Mouse (Mus musculus): ENCODE results near the gene Irf6. TPM values are rescaled to one million over a fixed set of nuclear protein-coding genes. Genes with fewer than 3 reads are reported as not detected.

Gene Irf6
- polyA plus RNA-seq, 1 experiment, result 1.2 TPM

- DNase-seq (ENCODE audit: low read depth), result no peak
Observed at GRCm38 (mm10) chr1:193133726-193134125, 19.2 kb upstream of the Irf6 start.

GRCm38 (mm10) chr1:193138087-193138486 lies 14.8 kb upstream of the Irf6 start:
- DNase-seq (ENCODE audit: low read depth), result no peak
- TF ChIP-seq POLR2A (IDR thresholded peaks at IDR 0.05; ENCODE audit: borderline replicate concordance, extremely low read depth, insufficient read depth, insufficient read length, poor library complexity, severe bottlenecking), result no peak
- no peak for TF ChIP-seq CTCF (IDR thresholded peaks at IDR 0.05; ENCODE audit: borderline replicate concordance, extremely low read depth, insufficient read depth, insufficient read length)

More at GRCm38 (mm10) chr1:193133726-193134125, 19.2 kb upstream of the Irf6 start:
- TF ChIP-seq POLR2A (IDR thresholded peaks at IDR 0.05; ENCODE audit: borderline replicate concordance, extremely low read depth, insufficient read depth, insufficient read length, poor library complexity, severe bottlenecking) (no peak), CTCF (IDR thresholded peaks at IDR 0.05; ENCODE audit: borderline replicate concordance, extremely low read depth, insufficient read depth, insufficient read length) (peak; percentile 15; the same call in 1 of the 2 replicates)

- DNase-seq (ENCODE audit: low read depth), result no peak
- no peak for TF ChIP-seq CTCF (IDR thresholded peaks at IDR 0.05; ENCODE audit: borderline replicate concordance, extremely low read depth, insufficient read depth, insufficient read length)
- no peak for TF ChIP-seq POLR2A (IDR thresholded peaks at IDR 0.05; ENCODE audit: borderline replicate concordance, extremely low read depth, insufficient read depth, insufficient read length, poor library complexity, severe bottlenecking)
Observed at GRCm38 (mm10) chr1:193138669-193139068, 14.2 kb upstream of the Irf6 start.

- DNase-seq (ENCODE audit: low read depth), result no peak
- no peak for TF ChIP-seq CTCF (IDR thresholded peaks at IDR 0.05; ENCODE audit: borderline replicate concordance, extremely low read depth, insufficient read depth, insufficient read length)
- TF ChIP-seq POLR2A (IDR thresholded peaks at IDR 0.05; ENCODE audit: borderline replicate concordance, extremely low read depth, insufficient read depth, insufficient read length, poor library complexity, severe bottlenecking), result no peak
Observed at GRCm38 (mm10) chr1:193141118-193141517, 11.8 kb upstream of the Irf6 start.

GRCm38 (mm10) chr1:193142517-193143062 lies 10.3 kb upstream of the Irf6 start:
- TF ChIP-seq POLR2A (IDR thresholded peaks at IDR 0.05; ENCODE audit: borderline replicate concordance, extremely low read depth, insufficient read depth, insufficient read length, poor library complexity, severe bottlenecking) (no peak), CTCF (IDR thresholded peaks at IDR 0.05; ENCODE audit: borderline replicate concordance, extremely low read depth, insufficient read depth, insufficient read length) (no peak)
- DNase-seq (ENCODE audit: low read depth), result no peak

GRCm38 (mm10) chr1:193144516-193144915 lies 8.4 kb upstream of the Irf6 start:
- no peak for DNase-seq (ENCODE audit: low read depth)
- TF ChIP-seq POLR2A (IDR thresholded peaks at IDR 0.05; ENCODE audit: borderline replicate concordance, extremely low read depth, insufficient read depth, insufficient read length, poor library complexity, severe bottlenecking), result no peak
- no peak for TF ChIP-seq CTCF (IDR thresholded peaks at IDR 0.05; ENCODE audit: borderline replicate concordance, extremely low read depth, insufficient read depth, insufficient read length)

- no peak for TF ChIP-seq CTCF (IDR thresholded peaks at IDR 0.05; ENCODE audit: borderline replicate concordance, extremely low read depth, insufficient read depth, insufficient read length)
- TF ChIP-seq POLR2A (IDR thresholded peaks at IDR 0.05; ENCODE audit: borderline replicate concordance, extremely low read depth, insufficient read depth, insufficient read length, poor library complexity, severe bottlenecking), result no peak
Observed at GRCm38 (mm10) chr1:193145101-193145500, 7.8 kb upstream of the Irf6 start.

GRCm38 (mm10) chr1:193146416-193146815 lies 6.5 kb upstream of the Irf6 start:
- no peak for DNase-seq (ENCODE audit: low read depth)
- no peak for TF ChIP-seq CTCF (IDR thresholded peaks at IDR 0.05; ENCODE audit: borderline replicate concordance, extremely low read depth, insufficient read depth, insufficient read length)
- TF ChIP-seq POLR2A (IDR thresholded peaks at IDR 0.05; ENCODE audit: borderline replicate concordance, extremely low read depth, insufficient read depth, insufficient read length, poor library complexity, severe bottlenecking), result no peak

More at GRCm38 (mm10) chr1:193145101-193145500, 7.8 kb upstream of the Irf6 start:
- no peak for DNase-seq (ENCODE audit: low read depth)

GRCm38 (mm10) chr1:193149231-193149630 lies 3.7 kb upstream of the Irf6 start:
- no peak for TF ChIP-seq CTCF (IDR thresholded peaks at IDR 0.05; ENCODE audit: borderline replicate concordance, extremely low read depth, insufficient read depth, insufficient read length)
- TF ChIP-seq POLR2A (IDR thresholded peaks at IDR 0.05; ENCODE audit: borderline replicate concordance, extremely low read depth, insufficient read depth, insufficient read length, poor library complexity, severe bottlenecking), result no peak
- DNase-seq (ENCODE audit: low read depth), result no peak

GRCm38 (mm10) chr1:193151134-193151533 lies 1.8 kb upstream of the Irf6 start:
- DNase-seq (ENCODE audit: low read depth), result peak; percentile 22
- no peak for TF ChIP-seq CTCF (IDR thresholded peaks at IDR 0.05; ENCODE audit: borderline replicate concordance, extremely low read depth, insufficient read depth, insufficient read length)
- no peak for TF ChIP-seq POLR2A (IDR thresholded peaks at IDR 0.05; ENCODE audit: borderline replicate concordance, extremely low read depth, insufficient read depth, insufficient read length, poor library complexity, severe bottlenecking)

- no peak for DNase-seq (ENCODE audit: low read depth)
- TF ChIP-seq POLR2A (IDR thresholded peaks at IDR 0.05; ENCODE audit: borderline replicate concordance, extremely low read depth, insufficient read depth, insufficient read length, poor library complexity, severe bottlenecking) (no peak), CTCF (IDR thresholded peaks at IDR 0.05; ENCODE audit: borderline replicate concordance, extremely low read depth, insufficient read depth, insufficient read length) (no peak)
Observed at GRCm38 (mm10) chr1:193153561-193153960, 650 bp downstream of the Irf6 start.

All from brain, embryonic 14.5 days (tissue).